9 mouse cellular contexts compared by ENCODE assay signal in genomic region chr3:121170631-121171030, GRCm38 (mm10). TPM values are rescaled to one million over a fixed set of nuclear protein-coding genes. Genes with fewer than 3 reads are reported as not detected.
DNase-seq lines count a peak whose midpoint lies in the region; ATAC-seq and TF ChIP-seq lines count a peak whose summit lies in the region.
"Had no signal": no experiment of that assay in that cellular context is flagged by ENCODE, and none has a peak within 500 bp of the region (broad histone marks: within the 10 kb centered on the region; RNA-seq: fewer than 3 reads in every experiment).

No protein-coding gene starts in this region.

- TF ChIP-seq CTCF in G1E (IDR thresholded peaks at IDR 0.05; ENCODE audit: low read depth, low read length), result no peak

- H3K4me1 ChIP-seq in heart, embryonic 11.5 days (ENCODE audit: control insufficient read depth, insufficient read depth, low read length), result no peaks in the 10 kb centered on the region
- peaks cover 38% of the 10 kb centered on the region for H3K4me1 ChIP-seq in G1E (ENCODE audit: insufficient read depth, low read depth, low read length)
- peaks cover 4% of the 10 kb centered on the region; the same call in 1 of the 2 replicates for H3K4me1 ChIP-seq in hindbrain, embryonic 12.5 days
- H3K4me1 ChIP-seq in midbrain, embryonic 10.5 days, result peaks cover 15% of the 10 kb centered on the region

- H3K9ac ChIP-seq in heart, embryonic 11.5 days (ENCODE audit: low read depth, low read length), result no peak overlapping the region
- no peak overlapping the region for H3K9ac ChIP-seq in hindbrain, embryonic 12.5 days

- H3K27me3 ChIP-seq in heart, embryonic 11.5 days (ENCODE audit: control insufficient read depth, insufficient read depth, low read length), result no peaks in the 10 kb centered on the region
- H3K27me3 ChIP-seq in G1E (ENCODE audit: insufficient read depth, low read length), result no peaks in the 10 kb centered on the region
- H3K27me3 ChIP-seq in hindbrain, embryonic 12.5 days, result no peaks in the 10 kb centered on the region
- H3K27me3 ChIP-seq in midbrain, embryonic 10.5 days (ENCODE audit: low read depth, poor library complexity, severe bottlenecking), result no peaks in the 10 kb centered on the region

- no peak overlapping the region for H3K27ac ChIP-seq in heart, embryonic 11.5 days (ENCODE audit: low read depth, low read length)
- no peak overlapping the region for H3K27ac ChIP-seq in hindbrain, embryonic 12.5 days
- no peak overlapping the region for H3K27ac ChIP-seq in midbrain, embryonic 10.5 days (replicated peaks)

- H3K4me3 ChIP-seq in heart, embryonic 11.5 days (ENCODE audit: low read depth, low read length), result peak overlapping the region; percentile 75; the same call in 1 of the 2 replicates
- peak overlapping the region; percentile 37; the same call in 1 of the 2 replicates for H3K4me3 ChIP-seq in G1E (ENCODE audit: low read depth, low read length)
- peak overlapping the region; percentile 59 for H3K4me3 ChIP-seq in hindbrain, embryonic 12.5 days
- peak overlapping the region; percentile 82 for H3K4me3 ChIP-seq in midbrain, embryonic 10.5 days

- ATAC-seq in heart, embryonic 11.5 days (replicated peaks; ENCODE audit: insufficient number of reproducible peaks, low FRiP score, low TSS enrichment), result no peak
- ATAC-seq in G1E (ENCODE audit: extremely low read depth, insufficient number of reproducible peaks, low FRiP score, poor library complexity, severe bottlenecking), result no peak
- no peak for ATAC-seq in hindbrain, embryonic 12.5 days (ENCODE audit: low FRiP score)

- DNase-seq in heart, postnatal 14 days, result no peak
- no peak for DNase-seq in G1E (ENCODE audit: low spot score)
- DNase-seq in midbrain, embryonic 10.5 days (ENCODE audit: low spot score), result no peak
- no peak for DNase-seq in thymus, postnatal 14 days
- DNase-seq in spleen, adult 12 weeks (ENCODE audit: low spot score), result no peak
- DNase-seq in left cerebral cortex, postnatal 14 days (ENCODE audit: low spot score in 2 of 2), result no peak
- DNase-seq: right cerebral cortex, adult 18-20 months had no signal

- 57% methylated on average over 7 of the region's 7 CpGs for WGBS in heart, embryonic 11.5 days (ENCODE audit: insufficient replicate concordance)
- 52% methylated on average over 7 of the region's 7 CpGs for WGBS in hindbrain, embryonic 12.5 days
- WGBS in midbrain, embryonic 10.5 days, result 68% methylated on average over 7 of the region's 7 CpGs

- no peaks in the 10 kb centered on the region for H3K36me3 ChIP-seq in heart, embryonic 11.5 days (ENCODE audit: control insufficient read depth, insufficient read depth, low read length)
- peaks cover 29% of the 10 kb centered on the region for H3K36me3 ChIP-seq in G1E (replicated peaks)
- H3K36me3 ChIP-seq in hindbrain, embryonic 12.5 days, result no peaks in the 10 kb centered on the region
- H3K36me3 ChIP-seq in midbrain, embryonic 10.5 days, result 0 out of 2 replicates have a peak, but pooled peaks cover 5% of the 10 kb centered on the region

- H3K9me3 ChIP-seq in heart, embryonic 11.5 days (replicated peaks; ENCODE audit: control insufficient read depth, low read length), result no peaks in the 10 kb centered on the region
- H3K9me3 ChIP-seq in G1E (replicated peaks), result peaks cover 3% of the 10 kb centered on the region; the same call in 1 of the 2 replicates
- no peaks in the 10 kb centered on the region for H3K9me3 ChIP-seq in hindbrain, embryonic 12.5 days (replicated peaks)
- peaks cover 3% of the 10 kb centered on the region; the same call in 1 of the 2 replicates for H3K9me3 ChIP-seq in midbrain, embryonic 10.5 days (replicated peaks)

- peak overlapping the region; percentile 87 for H3K4me2 ChIP-seq in heart, embryonic 11.5 days
- H3K4me2 ChIP-seq in hindbrain, embryonic 12.5 days (replicated peaks), result peak overlapping the region; percentile 67

- intact Hi-C loops in heart, postnatal 14 days (cut with DNase I), result loop anchor here (1.0 to 10.0 kb wide), 4 partner anchors 122 to 328 kb away; partner anchors contain the start of gene Cnn3
- intact Hi-C loops in left cerebral cortex, postnatal 14 days (cut with DNase I), result loop anchor here (5.0 kb wide), 2 partner anchors 92 to 122 kb away; partner anchors contain the start of gene Alg14

RNA-seq across cellular contexts. Expression of gene Rwdd3, which starts 0.9 kb away (rescaled TPM):
- polyA plus RNA-seq in heart, embryonic 11.5 days (2014; fragmentation: Nextera tagmentation; extraction: Ambion mirVana), result 4.3 and 4.4 TPM in 2 replicates
- 1 to 10 TPM; 1.3 to 1.9 TPM for total RNA-seq in heart, postnatal 14 days (2021)
- 8.9 and 14.4 TPM in 2 replicates for total RNA-seq in G1E (2014; fragmentation: Nextera tagmentation)
- total RNA-seq in G1E (2017), result 11.2 and 12.6 TPM in 2 replicates
- polyA plus RNA-seq in G1E (2012), result 0.99 and 1.1 TPM in 2 replicates
- polyA plus RNA-seq in hindbrain, embryonic 12.5 days (2016; fragmentation: Nextera tagmentation; extraction: Ambion mirVana), result 5.3 and 6.9 TPM in 2 replicates
- 3.9 and 5.3 TPM in 2 replicates for polyA plus RNA-seq in midbrain, embryonic 10.5 days (2016; fragmentation: Nextera tagmentation; extraction: Ambion mirVana)
- total RNA-seq in left cerebral cortex, postnatal 14 days (2021), result 10 to 100 TPM in 1 of 2 experiments, 1 to 10 TPM in 1; 9.0 to 11.8 TPM
